Mouse (Mus musculus): ENCODE measurements around the gene Rspry1.

DNA sequence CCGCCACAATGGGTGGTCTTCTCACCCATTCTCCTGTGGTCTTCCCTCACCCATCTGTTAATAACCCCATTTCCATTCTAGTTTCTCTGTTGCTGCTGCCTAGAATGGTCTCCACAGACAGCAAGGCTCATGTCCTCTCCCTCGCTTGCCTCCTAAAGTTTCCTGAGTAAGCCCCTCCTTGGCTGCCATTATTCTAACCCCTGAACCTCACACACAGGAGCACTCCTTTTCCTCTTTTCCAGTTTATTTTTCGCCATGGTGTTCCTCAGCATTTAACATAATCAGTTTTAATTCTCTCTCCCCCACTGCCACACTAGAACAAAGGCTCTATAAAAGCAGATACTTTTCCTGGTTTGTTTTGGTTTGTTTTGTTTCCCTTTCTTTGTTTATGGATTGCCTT is 51.2 kb downstream of the Rspry1 start:
- TF ChIP-seq CTCF (IDR thresholded peaks at IDR 0.05; ENCODE audit: low read depth) (no peak), EP300 (IDR thresholded peaks at IDR 0.05; ENCODE audit: low read depth) (no peak)

Data from liver, postnatal 0 days (tissue).